Mouse (Mus musculus) heart, postnatal 14 days (tissue): ENCODE results near the gene Pgm1. TPM values are rescaled to one million over a fixed set of nuclear protein-coding genes. Genes with fewer than 3 reads are reported as not detected.
A peak's percentile ranks its signal among the peaks of the same experiment; 100 is the strongest.

Source experiments
- DNase-seq, 2 experiments: peaks; one replicate each; pipeline ENCODE4 v3.0.0; 2021 to 2022
- intact Hi-C: fragments of 180-260 bp; cut with DNase I; formaldehyde crosslinking; loops from one replicate; pipeline ENCODE4 v1.15.1; 2025
- total RNA-seq, 2 experiments: library from RNA; stranded (reverse); gene quantifications; 2 replicates each; pipeline ENCODE4 v1.2.3; 2021

The Pgm1 gene
- total RNA-seq, 2 experiments from 2014 or later, result 226 to 234 TPM

- no peak for DNase-seq
- intact Hi-C loops, result loop anchor here (5.0 to 10.0 kb wide), 2 partner anchors 147 to 589 kb away; partner anchors contain the start of gene Ror1
These were observed 18.7 kb downstream of the Pgm1 start for GRCm38 (mm10) chr4:99947896-99948295.

GRCm38 (mm10) chr4:99953904-99954303 is 24.7 kb downstream of the Pgm1 start:
- DNase-seq, result no peak
- intact Hi-C loops, result no loop called here

GRCm38 (mm10) chr4:99955396-99955795 is 26.2 kb downstream of the Pgm1 start:
- no peak for DNase-seq
- intact Hi-C loops, result no loop called here

- DNase-seq, result no peak
- intact Hi-C loops, result no loop called here
These were observed 28.0 kb downstream of the Pgm1 start for GRCm38 (mm10) chr4:99957186-99957585.

- intact Hi-C loops, result no loop called here
- no peak for DNase-seq
These were observed 29.0 kb downstream of the Pgm1 start for GRCm38 (mm10) chr4:99958084-99958815.

- no peak for DNase-seq
- intact Hi-C loops, result no loop called here
These were observed 30.1 kb downstream of the Pgm1 start for GRCm38 (mm10) chr4:99959308-99959707.

- DNase-seq, result no peak
- intact Hi-C loops, result no loop called here
These were observed 37.3 kb downstream of the Pgm1 start for GRCm38 (mm10) chr4:99966555-99966954.

GRCm38 (mm10) chr4:99969328-99969727 is 40.1 kb downstream of the Pgm1 start:
- intact Hi-C loops, result no loop called here

GRCm38 (mm10) chr4:99970097-99970496 is 40.9 kb downstream of the Pgm1 start:
- DNase-seq, result peak in 1 of 2 experiments; percentile 14
- intact Hi-C loops, result no loop called here

More at GRCm38 (mm10) chr4:99969328-99969727, 40.1 kb downstream of the Pgm1 start:
- DNase-seq, result peak; percentile 49 to 53

- intact Hi-C loops, result no loop called here
- no peak for DNase-seq
These were observed 43.7 kb downstream of the Pgm1 start for GRCm38 (mm10) chr4:99972886-99973285.

- intact Hi-C loops, result no loop called here
- DNase-seq, result no peak
These were observed 44.7 kb downstream of the Pgm1 start for GRCm38 (mm10) chr4:99973931-99974330.

GRCm38 (mm10) chr4:99974375-99974774 is 45.2 kb downstream of the Pgm1 start:
- intact Hi-C loops, result no loop called here
- no peak for DNase-seq

GRCm38 (mm10) chr4:99979326-99979725 is 50.1 kb downstream of the Pgm1 start:
- intact Hi-C loops, result no loop called here
- DNase-seq, result peak; percentile 16 to 28

GRCm38 (mm10) chr4:99981216-99981615 is 52.0 kb downstream of the Pgm1 start:
- intact Hi-C loops, result no loop called here
- no peak for DNase-seq

GRCm38 (mm10) chr4:99983652-99984368 is 54.6 kb downstream of the Pgm1 start:
- DNase-seq, result no peak
- intact Hi-C loops, result no loop called here

- intact Hi-C loops, result no loop called here
These were observed 55.1 kb downstream of the Pgm1 start for GRCm38 (mm10) chr4:99984369-99984752.

GRCm38 (mm10) chr4:99985086-99985485 is 55.9 kb downstream of the Pgm1 start:
- intact Hi-C loops, result no loop called here
- no peak for DNase-seq

More at GRCm38 (mm10) chr4:99984369-99984752, 55.1 kb downstream of the Pgm1 start:
- DNase-seq, result no peak

GRCm38 (mm10) chr4:99985631-99986030 is 56.4 kb downstream of the Pgm1 start:
- DNase-seq, result no peak
- intact Hi-C loops, result no loop called here

GRCm38 (mm10) chr4:99986609-99987008 is 57.4 kb downstream of the Pgm1 start:
- DNase-seq, result no peak
- intact Hi-C loops, result no loop called here

GRCm38 (mm10) chr4:99988771-99989170 is 59.6 kb downstream of the Pgm1 start:
- DNase-seq, result no peak
- intact Hi-C loops, result no loop called here

- intact Hi-C loops, result no loop called here
- no peak for DNase-seq
These were observed 71.8 kb downstream of the Pgm1 start for GRCm38 (mm10) chr4:100000971-100001370.

- no peak for DNase-seq
- intact Hi-C loops, result no loop called here
These were observed 72.6 kb downstream of the Pgm1 start for GRCm38 (mm10) chr4:100001806-100002205.
